Mouse (Mus musculus): ENCODE measurements around the gene Ttc39d.

Gene Ttc39d

DNA sequence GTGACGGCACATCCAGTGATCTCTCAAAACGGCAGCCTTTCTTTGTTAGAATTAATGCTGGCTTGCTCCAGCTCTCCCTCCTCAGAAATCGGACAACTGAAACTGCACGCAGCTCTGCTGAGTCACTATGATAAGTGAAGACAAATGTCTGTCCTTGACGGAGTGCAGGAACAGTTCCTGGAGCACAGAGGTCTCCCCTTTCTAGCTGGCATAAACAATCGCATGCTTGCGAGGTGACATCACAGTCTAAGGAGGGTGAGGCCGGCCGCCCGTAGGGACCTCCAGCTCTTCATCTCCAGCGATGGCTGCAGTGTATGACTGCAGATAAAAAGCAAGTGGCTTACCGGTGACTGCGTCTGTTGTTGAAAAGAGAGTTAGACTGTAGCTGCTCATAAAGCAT is 47.9 kb downstream of the Ttc39d start:
- in situ Hi-C loops (cut with MboI): no loop called here

DNA sequence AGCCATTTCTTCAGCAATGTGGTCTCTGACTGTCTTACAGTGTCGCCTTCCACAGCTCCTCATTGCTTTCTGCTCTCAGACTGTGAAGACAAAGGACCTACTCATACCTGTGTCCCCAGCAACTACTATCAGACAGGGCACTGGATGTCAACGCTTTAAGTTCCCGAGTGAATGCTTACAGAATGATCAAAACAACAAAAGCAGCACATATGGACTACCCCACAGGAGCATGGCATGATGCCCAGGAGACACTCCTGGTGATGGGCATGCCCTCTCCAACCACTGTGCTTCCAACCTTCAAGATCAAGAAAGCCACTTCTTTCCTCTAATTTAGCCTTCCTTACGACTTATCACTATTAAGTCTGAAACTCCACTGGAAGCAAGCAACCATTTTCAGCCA is 59.8 kb downstream of the Ttc39d start:
- in situ Hi-C loops (cut with MboI): no loop called here

All from mature B cell (primary cell).